Mouse (Mus musculus): ENCODE measurements at regions not wholly inside any gene's neighbourhood (a gene's known extent, or its start where the extent isn't known, plus 50 kb on each side); places are given as distances from the start of the nearest gene placed in this dataset.
A peak's percentile ranks its signal among the peaks of the same experiment; 100 is the strongest.

- DNase-seq (ENCODE audit: low spot score in 2 of 2) = peak in 1 of 2 experiments; percentile 2
Measured at GRCm38 (mm10) chr2:98901591-98902323, 234.7 kb upstream of the Gm10800 start.
